Mouse (Mus musculus): Measurements from ENCODE around the gene Kalrn.

Gene Kalrn

GRCm38 (mm10) chr16:33936885-33937284, 636.4 kb downstream of the Kalrn start:
- DNase-seq (ENCODE audit: low spot score) = no peak

GRCm38 (mm10) chr16:33935407-33935785, 637.9 kb downstream of the Kalrn start:
- no peak for DNase-seq (ENCODE audit: low spot score)

- no peak for DNase-seq (ENCODE audit: low spot score)
These were observed 638.5 kb downstream of the Kalrn start for GRCm38 (mm10) chr16:33934701-33935406.

- DNase-seq (ENCODE audit: low spot score) = no peak
These were observed 639.9 kb downstream of the Kalrn start for GRCm38 (mm10) chr16:33933411-33933810.

- DNase-seq (ENCODE audit: low spot score) = no peak
These were observed 641.2 kb downstream of the Kalrn start for GRCm38 (mm10) chr16:33932126-33932525.

GRCm38 (mm10) chr16:33931682-33932081, 641.6 kb downstream of the Kalrn start:
- DNase-seq (ENCODE audit: low spot score) = no peak

- no peak for DNase-seq (ENCODE audit: low spot score)
These were observed 642.5 kb downstream of the Kalrn start for GRCm38 (mm10) chr16:33930785-33931184.

GRCm38 (mm10) chr16:33928788-33929462, 644.4 kb downstream of the Kalrn start:
- DNase-seq (ENCODE audit: low spot score) = no peak

- DNase-seq (ENCODE audit: low spot score) = no peak
These were observed 646.0 kb downstream of the Kalrn start for GRCm38 (mm10) chr16:33927263-33927824.

GRCm38 (mm10) chr16:33923758-33924157, 649.6 kb downstream of the Kalrn start:
- no peak for DNase-seq (ENCODE audit: low spot score)

- DNase-seq (ENCODE audit: low spot score) = no peak
These were observed 650.4 kb downstream of the Kalrn start for GRCm38 (mm10) chr16:33923001-33923316.

- peak; percentile 61 for DNase-seq (ENCODE audit: low spot score)
These were observed 651.0 kb downstream of the Kalrn start for GRCm38 (mm10) chr16:33922111-33923000.

- DNase-seq (ENCODE audit: low spot score) = no peak
These were observed 651.8 kb downstream of the Kalrn start for GRCm38 (mm10) chr16:33921514-33921913.

All from retina, embryonic 14.5 days (tissue).